Mouse (Mus musculus): ENCODE measurements around the gene Rela. TPM values are rescaled to one million over a fixed set of nuclear protein-coding genes. Genes with fewer than 3 reads are reported as not detected.
A peak's percentile ranks its signal among the peaks of the same experiment; 100 is the strongest.

Gene Rela
- total and polyA plus RNA-seq, 3 experiments = 12.1 to 51.9 (median 21.0) TPM

- H3K27ac ChIP-seq (ENCODE audit: insufficient read depth, low read depth) = no peak overlapping the region
- peaks cover 6 to 26% of the 10 kb centered on the region in 2 experiments for H3K4me1 ChIP-seq (ENCODE audit: control insufficient read depth in 1 of 2, insufficient read depth in 2 of 2)
- H3K4me3 ChIP-seq (replicated peaks in 1 of 3; ENCODE audit: low read depth in 2 of 3, low read length in 2 of 3, poor library complexity in 1 of 3) = peak overlapping the region; percentile 73 to 85 (median 82)
- dilution Hi-C loops (cut with MboI; ENCODE audit: extremely low pct_ligation_motif_present, extremely low pct_unique_long_range_greater_than_20kb, low sequenced_read_pairs) (no loop called here), in situ Hi-C loops (cut with MboI; ENCODE audit: low pct_ligation_motif_present, low pct_unique_long_range_greater_than_20kb, low sequenced_read_pairs) (no loop called here)
- H3K36me3 ChIP-seq (replicated peaks in 1 of 2; ENCODE audit: control insufficient read depth in 1 of 2, insufficient read depth in 1 of 2, low read length in 1 of 2) = peaks cover 46 to 52% of the 10 kb centered on the region in 2 experiments
- H3K27me3 ChIP-seq (replicated peaks) = no peaks in the 10 kb centered on the region
- TF ChIP-seq MEF2A (IDR thresholded peaks at IDR 0.05; ENCODE audit: borderline replicate concordance, low read depth, low read length) (no peak), JUND (conservative IDR thresholded peaks at IDR 0.05; ENCODE audit: low read depth, low read length) (no peak), MAZ (IDR thresholded peaks at IDR 0.05; ENCODE audit: low read depth, low read length) (no peak), TCF12 (IDR thresholded peaks at IDR 0.05; ENCODE audit: low read depth, low read length) (no peak), MYC (IDR thresholded peaks at IDR 0.05; ENCODE audit: low read depth, low read length) (no peak), ZKSCAN1 (IDR thresholded peaks at IDR 0.05; ENCODE audit: borderline replicate concordance, low read depth, low read length) (no peak), NRF1 (IDR thresholded peaks at IDR 0.05; ENCODE audit: low read depth, low read length) (no peak), IRF4 (IDR thresholded peaks at IDR 0.05; ENCODE audit: low read depth, low read length) (no peak), EP300 (IDR thresholded peaks at IDR 0.05; ENCODE audit: low read length) (no peak), MAFK (IDR thresholded peaks at IDR 0.05; ENCODE audit: insufficient replicate concordance, low read length) (no peak), ZMIZ1 (IDR thresholded peaks at IDR 0.05; ENCODE audit: low read depth, low read length) (no peak), MAX (IDR thresholded peaks at IDR 0.05; ENCODE audit: low read length) (no peak)
- peak overlapping the region; percentile 79 for H3K9ac ChIP-seq (ENCODE audit: insufficient read depth, low read depth)
- peak overlapping the region; percentile 64 for H3K4me2 ChIP-seq (ENCODE audit: insufficient read depth, low read depth, poor library complexity, severe bottlenecking)
- H3K79me2 ChIP-seq (replicated peaks; ENCODE audit: control insufficient read depth, extremely low read depth, insufficient read depth, poor library complexity, severe bottlenecking) = peaks cover 14% of the 10 kb centered on the region
- H3K9me3 ChIP-seq (replicated peaks; ENCODE audit: low read length) = no peaks in the 10 kb centered on the region
- no peak for DNase-seq (ENCODE audit: extremely low read depth)
Measured at GRCm38 (mm10) chr19:5638416-5639005, 1.2 kb downstream of the Rela start.

GRCm38 (mm10) chr19:5640339-5640738 is 3.1 kb downstream of the Rela start:
- no peak for DNase-seq (ENCODE audit: extremely low read depth)
- Histone ChIP-seq H3K36me3 (replicated peaks in 1 of 2; ENCODE audit: control insufficient read depth in 1 of 2, insufficient read depth in 1 of 2, low read length in 1 of 2) (peaks cover 63 to 69% of the 10 kb centered on the region in 2 experiments), H3K9ac (ENCODE audit: insufficient read depth, low read depth) (no peak overlapping the region), H3K79me2 (replicated peaks; ENCODE audit: control insufficient read depth, extremely low read depth, insufficient read depth, poor library complexity, severe bottlenecking) (peaks cover 14% of the 10 kb centered on the region), H3K4me3 (replicated peaks in 1 of 3; ENCODE audit: low read depth in 2 of 3, low read length in 2 of 3, poor library complexity in 1 of 3) (no peak overlapping the region), H3K9me3 (replicated peaks; ENCODE audit: low read length) (no peaks in the 10 kb centered on the region), H3K27ac (ENCODE audit: insufficient read depth, low read depth) (no peak overlapping the region), H3K27me3 (replicated peaks) (no peaks in the 10 kb centered on the region), H3K4me1 (ENCODE audit: control insufficient read depth in 1 of 2, insufficient read depth in 2 of 2) (peaks cover 6 to 26% of the 10 kb centered on the region in 2 experiments), H3K4me2 (ENCODE audit: insufficient read depth, low read depth, poor library complexity, severe bottlenecking) (no peak overlapping the region)
- TF ChIP-seq NELFE (IDR thresholded peaks at IDR 0.05; ENCODE audit: low read depth, low read length) (no peak), PAX5 (IDR thresholded peaks at IDR 0.05; ENCODE audit: low read length) (no peak), SIN3A (IDR thresholded peaks at IDR 0.05; ENCODE audit: low read length) (no peak), SMC3 (IDR thresholded peaks at IDR 0.05; ENCODE audit: low read depth, low read length) (no peak), GABPA (IDR thresholded peaks at IDR 0.05; ENCODE audit: insufficient replicate concordance, low read depth, low read length) (no peak), USF2 (conservative IDR thresholded peaks at IDR 0.05; ENCODE audit: low read depth, low read length) (no peak), NRF1 (IDR thresholded peaks at IDR 0.05; ENCODE audit: low read depth, low read length) (no peak), POLR2A (IDR thresholded peaks at IDR 0.05; ENCODE audit: low read depth, low read length) (no peak), MAX (IDR thresholded peaks at IDR 0.05; ENCODE audit: low read length) (no peak)
- dilution Hi-C loops (cut with MboI; ENCODE audit: extremely low pct_ligation_motif_present, extremely low pct_unique_long_range_greater_than_20kb, low sequenced_read_pairs) (no loop called here), in situ Hi-C loops (cut with MboI; ENCODE audit: low pct_ligation_motif_present, low pct_unique_long_range_greater_than_20kb, low sequenced_read_pairs) (no loop called here)

Measured in CH12.LX (cell line).